Mouse (Mus musculus): ENCODE measurements around the gene Gm5662. TPM values are rescaled to one million over a fixed set of nuclear protein-coding genes. Genes with fewer than 3 reads are reported as not detected.

Gene Gm5662
- not detected in 2 replicates for polyA plus RNA-seq (2012; rRNA removed)

GRCm38 (mm10) chr12:88274400-88274799 is at the start of gene Gm5662:
TSS of gene Gm5662 (minus strand) at chr12:88274500.

GRCm38 (mm10) chr12:88323926-88324325 is 49.6 kb upstream of the Gm5662 start, which contains the start of gene Gm5039:
TSS of gene Gm5039 (minus strand) at chr12:88324026.

GRCm38 (mm10) chr12:88250000-88250399 is 24.3 kb downstream of the Gm5662 start, which contains the start of gene Gm8332:
TSS of gene Gm8332 (minus strand) at chr12:88250100.

Other genes starting within 250 kb of the Gm5662 start
- gene Gm2056, start 247.5 kb downstream of the Gm5662 start, polyA plus RNA-seq (2012; rRNA removed), result not detected in 2 replicates
- gene Gm16368, start 190.8 kb downstream of the Gm5662 start, polyA plus RNA-seq (2012; rRNA removed), result not detected in 2 replicates
- gene Gm10436, start 92.4 kb downstream of the Gm5662 start, polyA plus RNA-seq (2012; rRNA removed), result 0.94 and 2.1 TPM in 2 replicates
- gene Gm8332, start 24.4 kb downstream of the Gm5662 start, polyA plus RNA-seq (2012; rRNA removed), result not detected in 2 replicates
- gene Gm5039, start 49.5 kb upstream of the Gm5662 start, polyA plus RNA-seq (2012; rRNA removed), result not detected in 2 replicates
- gene Adck1, start 86.1 kb upstream of the Gm5662 start, polyA plus RNA-seq (2012; rRNA removed), result 37.7 and 40.2 TPM in 2 replicates

Measured in ovary, adult 2 months (tissue).